Mouse (Mus musculus): ENCODE results near the gene Pard6b.

Gene Pard6b

GRCm38 (mm10) chr2:168145437-168145836 lies 64.6 kb downstream of the Pard6b start:
- no peak for DNase-seq

- no peak for DNase-seq
Measured at GRCm38 (mm10) chr2:168147722-168148432, 67.1 kb downstream of the Pard6b start.

- no peak for DNase-seq
Measured at GRCm38 (mm10) chr2:168149241-168149640, 68.4 kb downstream of the Pard6b start.
